Mouse (Mus musculus): ENCODE measurements around the gene Dnaja4.

DNA sequence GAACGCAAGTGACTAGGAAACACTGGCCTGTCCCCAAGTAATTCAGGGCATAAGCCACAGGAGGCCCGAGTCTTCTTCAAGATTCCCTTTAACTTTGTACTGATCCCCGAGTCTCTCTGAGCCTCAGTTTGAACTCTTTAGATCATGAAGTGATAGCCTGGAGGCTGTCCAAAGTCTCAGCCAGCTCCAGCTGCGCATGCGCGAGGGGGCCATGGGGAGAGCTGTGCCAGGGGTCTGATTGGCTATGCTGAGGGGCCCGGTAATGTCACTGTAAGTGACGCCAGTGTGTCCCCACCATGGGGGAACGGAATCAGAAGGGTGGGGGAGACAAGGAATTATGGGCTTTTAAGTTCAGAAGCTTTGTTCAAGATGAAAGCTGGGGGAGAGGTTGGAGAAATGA, 34.3 kb upstream of the Dnaja4 start:
- TF ChIP-seq CTCF (IDR thresholded peaks at IDR 0.05; ENCODE audit: borderline replicate concordance, insufficient read depth, low read length): no peak
- no peak for TF ChIP-seq POLR2A (IDR thresholded peaks at IDR 0.05; ENCODE audit: low read depth, low read length)

Data from embryonic fibroblast, embryonic 13.5 days (primary cell).